Mouse (Mus musculus): ENCODE data around the gene Arhgap10.

- TF ChIP-seq CHD2 (IDR thresholded peaks at IDR 0.05; ENCODE audit: low read length) (no peak), POLR2A (IDR thresholded peaks at IDR 0.05; ENCODE audit: low read depth, low read length) (no peak), MAFK (IDR thresholded peaks at IDR 0.05; ENCODE audit: insufficient replicate concordance, low read length) (no peak), JUND (conservative IDR thresholded peaks at IDR 0.05; ENCODE audit: low read depth, low read length) (no peak), CTCF (conservative IDR thresholded peaks at IDR 0.05 in 1 of 2, IDR thresholded peaks at IDR 0.05 in 1 of 2; ENCODE audit: low read depth in 2 of 2, low read length in 2 of 2) (peak in 1 of 2 experiments; percentile 47; a peak in 3 of 4 replicates), SIN3A (IDR thresholded peaks at IDR 0.05; ENCODE audit: low read length) (no peak), TBP (conservative IDR thresholded peaks at IDR 0.05; ENCODE audit: low read depth, low read length) (no peak), MAX (IDR thresholded peaks at IDR 0.05; ENCODE audit: low read length) (no peak), CHD1 (IDR thresholded peaks at IDR 0.05; ENCODE audit: low read depth, low read length) (no peak), USF1 (IDR thresholded peaks at IDR 0.05; ENCODE audit: low read depth, low read length) (no peak), NELFE (IDR thresholded peaks at IDR 0.05; ENCODE audit: low read depth, low read length) (no peak), RCOR1 (conservative IDR thresholded peaks at IDR 0.05; ENCODE audit: low read depth, low read length) (no peak), PAX5 (IDR thresholded peaks at IDR 0.05; ENCODE audit: low read length) (no peak), ZC3H11A (IDR thresholded peaks at IDR 0.05; ENCODE audit: low read depth, low read length) (no peak)
These were observed 278.3 kb downstream of the Arhgap10 start for GRCm38 (mm10) chr8:77239462-77239861.

Measured in CH12.LX (cell line).